Mouse (Mus musculus): Measurements from ENCODE around the gene Thsd4.
"Not testable (repeated sequence)": the region's sequence is repeated elsewhere in the genome, so short reads cannot be mapped to it uniquely, and the experiment has no call there.

The Thsd4 gene

DNA sequence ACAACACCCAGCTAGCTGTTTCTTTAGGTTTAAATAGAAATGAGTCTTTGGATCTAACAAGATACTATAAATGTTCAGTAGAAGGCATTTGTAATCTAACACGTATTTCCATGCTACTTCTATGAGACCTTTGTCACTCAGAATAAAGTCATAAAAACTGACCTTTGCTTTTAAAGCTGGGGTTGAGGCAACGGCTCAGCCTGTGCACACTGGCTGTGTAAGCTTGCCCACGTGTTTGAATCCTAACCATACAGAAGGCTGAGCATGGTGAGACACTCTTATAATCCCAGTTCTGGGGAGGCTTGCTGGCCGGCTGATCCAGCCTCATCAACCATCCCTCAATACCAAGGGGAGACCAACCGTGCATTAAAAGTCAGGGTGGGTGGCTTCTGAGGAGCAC, 214.4 kb downstream of the Thsd4 start:
- no peak for DNase-seq (ENCODE audit: low read depth)

DNA sequence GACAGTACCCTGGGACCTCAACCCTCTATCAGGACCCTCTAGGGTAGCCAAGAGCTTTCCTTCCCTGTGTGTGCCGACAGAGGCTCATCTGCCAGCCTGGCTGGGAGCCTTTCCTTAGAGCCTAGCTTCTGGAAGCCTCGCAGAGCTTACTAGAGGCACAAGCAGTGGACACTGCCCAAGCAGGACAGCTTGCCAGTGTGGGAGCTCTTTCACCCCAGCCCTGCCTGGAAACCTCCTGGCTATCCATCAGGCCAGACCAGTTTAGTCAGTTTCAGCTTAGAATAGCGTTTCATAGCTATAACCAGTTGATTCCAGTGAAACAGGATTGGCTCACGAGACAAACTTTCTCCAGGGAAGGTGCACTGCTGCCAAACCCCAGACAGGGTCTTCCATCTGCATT, 215.6 kb downstream of the Thsd4 start:
- DNase-seq (ENCODE audit: low read depth) = no peak

GRCm38 (mm10) chr9:60305204-60305840, 216.5 kb downstream of the Thsd4 start:
- DNase-seq (ENCODE audit: low read depth) = no peak

- DNase-seq (ENCODE audit: low read depth) = no peak
Measured at GRCm38 (mm10) chr9:60296276-60296675, 225.6 kb downstream of the Thsd4 start.

- no peak for DNase-seq (ENCODE audit: low read depth)
Measured at GRCm38 (mm10) chr9:60295199-60295598, 226.6 kb downstream of the Thsd4 start.

DNA sequence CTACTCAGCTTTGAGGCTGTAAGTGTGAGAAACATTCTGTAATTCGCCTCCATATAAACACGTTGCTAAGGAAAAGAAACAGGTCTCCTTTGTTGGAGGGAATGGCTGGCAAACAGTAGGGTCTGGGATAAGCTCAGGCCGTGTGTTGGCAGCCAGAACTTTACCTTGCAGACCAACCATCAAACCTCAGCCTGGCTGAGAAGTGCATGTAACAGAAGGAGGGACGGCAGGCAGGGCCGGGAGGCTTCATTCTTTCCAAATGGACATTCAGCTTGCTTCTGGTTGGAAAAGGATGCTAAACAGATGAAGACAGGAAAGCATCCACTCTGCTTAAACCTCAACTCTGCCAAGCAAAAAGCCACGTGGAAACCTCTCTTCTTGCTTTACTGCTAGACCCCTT, 228.7 kb downstream of the Thsd4 start:
- no peak for DNase-seq (ENCODE audit: low read depth)

DNA sequence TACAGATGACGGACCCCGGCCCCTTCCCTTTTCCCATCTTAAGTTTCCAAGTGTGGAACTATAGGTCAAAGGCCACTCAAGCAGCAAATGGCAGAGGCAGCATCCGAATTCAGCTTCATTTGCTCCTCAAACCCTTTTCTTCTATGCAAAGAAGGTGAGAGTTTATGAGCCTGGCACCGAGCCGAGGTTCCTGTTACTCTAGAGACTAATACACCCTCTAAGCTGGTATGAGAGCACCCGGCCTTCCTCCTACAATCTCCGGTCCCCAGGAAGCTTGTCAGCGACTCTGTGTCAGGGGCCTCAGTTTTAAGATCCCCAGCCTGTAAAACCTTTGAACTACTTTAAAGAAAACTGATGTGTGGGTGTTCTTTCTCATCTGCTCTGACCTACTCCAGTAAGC, 231.1 kb downstream of the Thsd4 start:
- DNase-seq (ENCODE audit: low read depth) = no peak

- no peak for DNase-seq (ENCODE audit: low read depth)
Measured at GRCm38 (mm10) chr9:60288789-60289188, 233.1 kb downstream of the Thsd4 start.

GRCm38 (mm10) chr9:60286390-60286789, 235.5 kb downstream of the Thsd4 start:
- DNase-seq (ENCODE audit: low read depth) = no peak

DNA sequence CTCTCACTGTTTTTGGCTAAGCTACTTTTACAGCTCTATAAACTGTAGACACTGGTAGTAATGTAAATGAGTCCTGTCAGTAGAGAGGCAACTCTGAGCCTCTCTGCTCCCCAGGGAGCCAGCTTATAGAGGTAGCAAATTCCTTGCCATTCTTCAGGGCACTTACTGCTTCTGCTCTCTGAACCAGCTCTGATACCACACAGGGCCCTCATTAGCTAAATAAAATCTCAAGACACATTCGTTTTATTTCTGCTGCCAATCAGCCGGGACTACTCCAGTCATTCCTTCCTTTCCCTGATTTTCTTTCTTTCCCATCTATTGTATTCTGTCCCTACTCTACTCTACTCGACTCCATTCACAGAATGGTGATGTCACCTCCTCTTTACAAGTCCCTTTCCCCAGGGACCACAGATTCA, 236.8 kb downstream of the Thsd4 start:
- no peak for DNase-seq (ENCODE audit: low read depth)

DNA sequence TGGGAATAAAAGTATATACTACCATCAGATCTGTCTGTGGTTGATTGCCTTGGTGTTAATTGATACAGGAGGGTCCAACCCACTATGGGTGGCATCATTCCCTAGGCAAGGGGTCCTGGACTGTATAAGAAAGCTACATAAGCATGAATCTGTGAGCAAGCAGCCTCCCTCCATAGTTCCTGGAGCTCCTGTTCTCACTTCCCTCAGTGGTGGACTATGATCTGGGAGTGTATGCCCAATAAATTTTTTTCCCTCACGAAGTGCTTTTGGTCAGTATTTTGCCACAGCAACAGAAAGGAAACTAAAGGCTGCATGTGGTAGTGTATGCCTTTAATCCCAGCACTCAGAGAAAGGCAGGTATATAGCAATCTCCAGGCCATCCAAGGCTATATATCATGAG, 237.5 kb downstream of the Thsd4 start:
- DNase-seq (ENCODE audit: low read depth) = no peak

GRCm38 (mm10) chr9:60283546-60283945, 238.3 kb downstream of the Thsd4 start:
- DNase-seq (ENCODE audit: low read depth) = no peak

DNA sequence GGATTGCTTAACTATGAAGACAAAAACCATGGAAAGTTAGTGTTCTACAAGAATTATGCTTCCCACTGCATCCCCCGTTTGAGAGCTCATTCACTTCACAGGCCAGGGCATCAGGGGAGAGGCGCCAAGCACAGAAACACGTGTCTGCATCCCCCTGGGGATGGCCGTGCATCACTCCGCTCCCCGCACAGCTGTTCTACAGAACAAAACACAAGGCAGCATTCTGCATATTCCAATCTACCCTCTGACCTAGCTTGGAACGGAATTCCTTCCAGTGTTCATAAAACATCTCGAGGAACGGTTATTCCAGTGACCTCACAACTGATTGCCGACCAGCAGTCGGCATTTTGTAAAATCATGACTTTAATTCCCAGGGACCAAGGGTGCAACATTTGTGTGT, 240.6 kb downstream of the Thsd4 start:
- no peak for DNase-seq (ENCODE audit: low read depth)

DNA sequence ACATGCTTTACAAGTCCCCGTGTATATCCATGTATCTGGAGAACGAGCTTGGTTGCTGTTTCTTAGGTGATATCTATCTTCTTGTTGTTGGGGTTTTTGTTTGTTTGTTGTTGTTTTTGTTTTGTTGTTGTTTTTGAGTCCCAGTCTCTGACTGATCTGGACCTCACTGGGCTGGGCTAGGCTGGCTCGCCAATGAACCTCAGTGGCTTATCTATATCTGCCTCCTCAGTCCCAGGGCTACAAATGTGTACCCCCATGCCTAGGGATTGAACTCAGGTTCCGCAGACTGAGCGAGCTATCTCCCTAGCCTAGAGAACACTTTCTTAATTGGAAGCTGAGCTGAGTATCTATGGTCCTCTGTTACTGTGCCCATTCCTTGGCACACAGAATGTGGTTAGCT, 241.1 kb downstream of the Thsd4 start:
- no peak for DNase-seq (ENCODE audit: low read depth)

GRCm38 (mm10) chr9:60279556-60279955, 242.3 kb downstream of the Thsd4 start:
- no peak for DNase-seq (ENCODE audit: low read depth)

GRCm38 (mm10) chr9:60276351-60276750, 245.5 kb downstream of the Thsd4 start:
- DNase-seq (ENCODE audit: low read depth) = peak; percentile 8

DNA sequence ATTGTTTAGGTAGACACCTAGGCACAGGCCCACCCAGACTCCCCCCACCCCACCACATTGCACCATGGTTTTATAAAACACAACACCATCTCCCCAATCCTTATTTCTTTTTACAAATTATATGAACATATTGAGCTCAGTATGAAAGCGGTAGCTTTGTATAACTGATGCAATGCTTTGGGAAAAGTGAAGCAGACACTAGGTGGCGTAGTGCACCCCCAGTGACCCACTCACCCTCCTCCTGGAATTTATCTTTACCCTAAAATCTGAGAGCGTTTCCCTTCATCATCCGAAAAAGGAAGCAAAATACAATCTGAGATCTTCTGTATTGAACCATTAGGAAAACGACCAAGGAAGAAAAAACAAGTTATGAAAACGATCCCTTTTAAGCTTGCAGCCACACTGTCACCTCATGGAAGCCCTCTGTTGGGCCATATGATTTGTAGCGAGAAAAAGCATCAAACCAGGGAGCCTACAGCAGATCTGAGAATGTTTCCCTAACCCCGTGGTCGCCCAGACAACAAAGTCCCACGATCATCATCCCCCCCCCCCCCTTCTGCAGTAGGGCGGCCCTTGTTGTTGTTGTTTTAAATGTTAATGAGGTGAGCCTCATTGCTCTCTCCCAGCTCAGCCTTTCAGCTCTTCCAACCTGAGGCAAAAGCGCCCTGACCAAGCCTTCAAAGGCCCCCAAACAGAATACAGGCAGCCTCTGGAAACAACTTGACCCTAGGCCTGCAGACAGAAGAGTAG, 246.3 kb downstream of the Thsd4 start:
- DNase-seq (ENCODE audit: low read depth) = peak; percentile 8

GRCm38 (mm10) chr9:60274503-60274902, 247.3 kb downstream of the Thsd4 start:
- DNase-seq (ENCODE audit: low read depth) = no peak

GRCm38 (mm10) chr9:60272345-60272744, 249.5 kb downstream of the Thsd4 start:
- not testable (repeated sequence) for DNase-seq (ENCODE audit: low read depth)

GRCm38 (mm10) chr9:60271940-60272339, 249.9 kb downstream of the Thsd4 start:
- DNase-seq (ENCODE audit: low read depth) = peak; percentile 33

DNA sequence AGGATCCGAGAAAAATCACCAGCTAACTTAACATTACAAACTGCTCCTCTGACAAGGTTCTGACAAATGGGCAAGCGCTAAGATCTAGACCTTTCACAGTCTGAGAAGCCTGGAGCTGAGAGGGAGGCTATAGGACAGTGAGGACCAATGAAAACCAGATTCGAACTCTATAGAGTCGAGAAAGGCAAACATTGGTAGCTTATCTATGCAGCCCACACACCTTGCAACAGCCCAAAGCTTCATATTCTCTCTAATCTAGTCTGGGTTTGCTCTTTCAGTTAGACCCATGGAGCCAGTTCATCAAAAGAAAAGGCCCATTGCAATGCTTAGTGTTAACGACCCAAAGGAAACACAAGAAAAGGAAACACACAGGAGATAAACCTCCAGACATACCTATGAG, 252.0 kb downstream of the Thsd4 start:
- DNase-seq (ENCODE audit: low read depth) = no peak

DNA sequence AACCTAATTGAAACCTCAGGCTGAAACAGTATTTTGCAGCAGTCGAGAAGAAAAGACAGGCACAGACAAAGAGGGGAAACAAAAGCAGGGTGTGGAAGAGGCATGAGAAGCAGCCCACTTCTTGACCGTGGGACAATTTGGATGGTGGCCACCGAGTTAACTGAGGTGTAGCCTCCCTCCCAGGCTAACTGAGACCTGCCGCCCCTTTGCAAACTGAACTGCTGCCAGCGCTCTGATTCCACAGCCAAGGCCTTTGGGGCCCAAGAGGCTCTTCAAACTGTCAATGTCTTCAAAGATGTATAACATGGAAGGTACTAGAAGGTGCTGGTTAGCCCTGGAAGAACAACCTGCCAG, 254.6 kb downstream of the Thsd4 start:
- DNase-seq (ENCODE audit: low read depth) = no peak

GRCm38 (mm10) chr9:60266583-60267272, 255.1 kb downstream of the Thsd4 start:
- no peak for DNase-seq (ENCODE audit: low read depth)
